Mouse (Mus musculus) heart, adult 9 months (tissue): Measurements from ENCODE around the gene Pam.
"Not testable (repeated sequence)": the region's sequence is repeated elsewhere in the genome, so short reads cannot be mapped to it uniquely, and the experiment has no call there.

Experiments used
- DNase-seq, 2 experiments: peaks; one replicate each; pipeline ENCODE4 v3.0.0; 2022; ENCODE audit warnings: low spot score in 2 of 2

The Pam gene

GRCm38 (mm10) chr1:98035736-98036135 is 59.7 kb downstream of the Pam start:
- DNase-seq: no peak

GRCm38 (mm10) chr1:98031802-98032201 is 63.6 kb downstream of the Pam start:
- no peak for DNase-seq

DNA sequence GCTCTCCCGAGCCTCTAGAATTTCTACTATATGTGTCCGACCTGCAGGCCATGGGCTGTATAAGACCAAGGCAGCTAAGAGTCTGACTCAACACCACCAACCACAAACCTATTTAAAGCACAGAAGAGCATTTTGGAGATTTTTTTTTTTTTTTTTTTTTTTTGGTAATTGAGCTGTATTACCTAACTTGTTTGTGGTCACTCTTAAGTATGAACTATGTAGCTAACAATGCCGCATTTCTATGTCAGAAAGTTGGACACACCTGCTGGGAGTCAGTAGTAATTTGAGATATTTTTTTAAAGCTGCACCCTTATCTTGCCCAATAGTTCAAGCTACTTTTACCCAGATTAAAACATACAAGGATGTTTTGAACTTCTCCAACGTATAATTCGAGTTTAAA is 66.4 kb downstream of the Pam start:
- DNase-seq: no peak

GRCm38 (mm10) chr1:98028468-98028867 is 67.0 kb downstream of the Pam start:
- no peak for DNase-seq

- no peak for DNase-seq
Observed at GRCm38 (mm10) chr1:98027959-98028358, 67.5 kb downstream of the Pam start.

GRCm38 (mm10) chr1:98025924-98026640 is 69.4 kb downstream of the Pam start:
- DNase-seq: no peak

DNA sequence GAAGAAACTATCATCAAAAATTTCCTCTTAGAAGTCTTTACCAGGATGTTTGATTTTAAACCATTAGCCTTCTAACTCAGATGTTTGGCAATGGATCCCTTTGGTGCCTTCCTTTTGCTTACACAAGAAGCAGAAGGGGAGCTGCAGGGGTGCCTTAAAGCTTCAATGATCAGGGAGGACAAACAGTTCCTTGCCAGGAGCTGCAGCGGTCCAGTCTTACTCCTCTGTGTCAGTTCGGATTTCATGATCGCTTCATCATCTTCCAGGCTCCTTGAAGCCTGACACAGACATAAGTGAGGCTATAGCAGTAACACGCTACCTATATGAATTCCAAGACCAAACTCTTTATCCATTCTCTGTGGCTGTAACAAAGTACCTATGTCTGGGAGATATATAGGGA is 71.6 kb downstream of the Pam start:
- no peak for DNase-seq

DNA sequence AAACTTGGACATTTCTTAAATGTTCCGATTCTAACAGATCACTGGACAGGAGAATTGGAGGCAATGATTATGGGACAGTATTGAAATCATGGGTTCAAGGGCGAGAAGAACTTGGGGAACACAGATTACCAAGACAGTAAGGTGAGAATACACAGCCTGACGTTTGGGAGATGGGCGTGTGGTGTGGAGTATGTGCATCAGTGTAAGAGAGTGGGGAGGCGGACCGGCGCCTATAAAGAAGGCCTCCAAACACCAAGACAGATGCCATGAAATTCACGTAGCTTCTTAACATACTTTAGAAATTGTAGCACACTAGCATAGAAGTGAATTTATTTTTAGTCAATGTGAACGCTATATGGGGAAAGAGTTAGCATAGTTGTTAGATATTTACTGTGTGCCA is 76.5 kb downstream of the Pam start:
- no peak for DNase-seq

DNA sequence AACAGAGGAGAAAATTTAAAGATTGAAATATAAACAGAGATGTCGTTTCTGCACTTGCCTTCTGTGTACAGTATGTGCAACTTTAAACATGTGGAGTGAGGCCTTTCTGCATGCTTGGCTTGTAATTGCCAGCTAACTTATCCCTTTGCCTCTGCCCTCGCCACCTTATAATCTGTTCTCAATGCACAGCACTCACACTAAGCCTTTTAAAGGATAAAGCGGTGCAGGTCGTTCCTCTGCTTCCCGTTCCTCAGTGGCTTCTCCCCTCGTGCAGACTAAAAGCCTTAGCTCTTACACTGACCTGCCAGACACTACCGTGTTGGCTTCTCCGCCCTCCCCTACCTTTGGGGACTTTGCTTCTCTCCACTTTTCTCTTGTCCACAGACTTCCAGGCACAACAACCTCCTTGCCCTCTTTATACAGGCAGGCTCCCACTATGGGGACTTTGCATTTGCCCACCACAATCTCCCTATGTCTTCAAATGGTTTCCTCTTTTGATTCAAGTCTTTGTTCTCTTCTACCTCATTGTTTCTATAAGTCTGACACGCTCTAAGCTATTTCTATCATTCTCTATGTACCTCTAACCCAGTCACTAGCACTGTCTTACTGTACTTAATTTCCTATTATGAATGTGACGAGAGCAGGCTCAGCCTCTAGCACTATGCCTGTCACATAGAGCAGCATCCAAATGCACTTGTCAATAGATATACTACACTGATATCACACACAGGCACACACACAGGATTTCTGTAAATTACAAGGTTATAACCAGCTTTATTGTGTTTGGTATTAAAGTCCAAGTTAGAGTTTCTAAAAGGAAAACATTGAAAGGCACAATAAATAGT is 79.2 kb downstream of the Pam start:
- DNase-seq: no peak

- no peak for DNase-seq
Observed at GRCm38 (mm10) chr1:98015564-98015963, 79.9 kb downstream of the Pam start.

- DNase-seq: peak; percentile 35 to 69
Observed at GRCm38 (mm10) chr1:98002561-98003425, 92.7 kb downstream of the Pam start.

DNA sequence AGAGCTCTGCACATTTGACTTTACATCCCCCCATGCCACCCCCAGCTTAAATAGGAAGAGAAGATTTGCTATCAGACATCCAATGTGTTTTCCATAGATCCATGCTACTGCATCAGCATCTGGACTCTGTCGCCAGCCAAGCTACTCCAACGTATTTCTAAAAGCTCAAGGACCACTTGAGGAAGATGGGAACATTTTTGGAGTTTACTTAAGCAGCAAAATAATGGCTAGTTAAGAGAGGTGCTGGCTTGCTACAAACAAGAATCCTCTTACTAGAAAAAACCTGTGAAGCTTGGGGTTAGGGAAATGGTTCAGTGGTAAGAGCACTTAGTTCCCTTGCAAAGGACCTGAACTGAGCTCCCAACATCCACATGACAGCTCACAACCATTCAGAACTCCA is 96.0 kb downstream of the Pam start:
- no peak for DNase-seq

DNA sequence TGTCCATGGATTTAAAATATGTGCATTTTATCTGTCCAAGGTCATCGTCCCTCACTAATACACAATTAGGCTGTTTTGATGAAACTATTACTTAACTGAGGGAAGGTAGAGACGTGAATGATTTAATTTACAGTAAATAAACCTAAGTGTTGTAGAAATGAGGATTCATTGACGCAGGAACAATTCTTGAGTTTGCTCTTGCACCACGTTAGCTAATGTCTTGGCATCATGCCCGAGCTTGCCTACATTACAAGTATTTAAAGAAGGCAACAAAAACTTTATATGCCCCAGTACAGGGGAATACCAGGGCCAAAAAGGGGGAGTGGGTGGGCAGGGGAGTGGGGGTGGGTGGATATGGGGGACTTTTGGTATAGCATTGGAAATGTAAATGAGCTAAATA is 96.5 kb downstream of the Pam start:
- DNase-seq: not testable (repeated sequence)

- no peak for DNase-seq
Observed at GRCm38 (mm10) chr1:97997088-97997487, 98.4 kb downstream of the Pam start.

- peak in 1 of 2 experiments; percentile 31 for DNase-seq
Observed at GRCm38 (mm10) chr1:97991976-97992375, 103.5 kb downstream of the Pam start.

DNA sequence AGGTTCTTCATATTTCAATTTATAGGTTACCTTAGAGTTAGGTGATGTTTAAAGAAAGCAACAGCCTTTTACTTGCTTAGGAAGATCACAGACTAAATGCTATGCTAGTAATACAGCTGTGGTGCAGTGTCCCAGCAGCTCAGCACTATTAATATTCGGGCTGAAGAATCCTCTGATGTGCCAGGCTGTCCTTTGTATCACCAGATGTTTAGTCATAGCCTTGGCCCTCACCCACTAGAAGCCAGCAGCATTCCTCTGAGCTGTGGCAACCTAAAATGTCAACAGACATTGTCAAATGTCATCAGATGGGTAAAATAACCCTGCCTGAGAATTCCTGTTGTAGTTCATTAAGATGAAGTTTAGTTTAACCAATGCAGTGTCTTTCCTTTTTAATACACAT is 112.3 kb downstream of the Pam start:
- no peak for DNase-seq

DNA sequence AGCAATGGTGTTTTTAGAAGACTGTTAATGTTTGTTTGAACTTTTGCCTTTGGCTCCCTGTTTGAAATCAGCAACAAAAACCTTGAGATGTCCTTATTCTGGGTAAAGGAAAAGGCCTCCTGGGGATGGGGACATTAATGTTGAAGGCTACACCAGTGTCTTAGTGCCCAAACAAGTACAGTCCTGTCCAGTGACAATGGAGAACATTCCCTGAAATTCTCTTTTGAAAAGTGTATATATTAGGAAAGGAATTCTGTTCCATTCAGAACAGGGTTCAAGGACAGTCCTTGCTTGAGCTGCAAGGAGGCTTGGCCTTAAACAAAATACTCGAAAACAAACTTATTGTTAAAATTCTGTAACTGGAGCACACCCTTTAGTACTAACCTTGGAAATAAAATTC is 116.0 kb downstream of the Pam start:
- DNase-seq: no peak

DNA sequence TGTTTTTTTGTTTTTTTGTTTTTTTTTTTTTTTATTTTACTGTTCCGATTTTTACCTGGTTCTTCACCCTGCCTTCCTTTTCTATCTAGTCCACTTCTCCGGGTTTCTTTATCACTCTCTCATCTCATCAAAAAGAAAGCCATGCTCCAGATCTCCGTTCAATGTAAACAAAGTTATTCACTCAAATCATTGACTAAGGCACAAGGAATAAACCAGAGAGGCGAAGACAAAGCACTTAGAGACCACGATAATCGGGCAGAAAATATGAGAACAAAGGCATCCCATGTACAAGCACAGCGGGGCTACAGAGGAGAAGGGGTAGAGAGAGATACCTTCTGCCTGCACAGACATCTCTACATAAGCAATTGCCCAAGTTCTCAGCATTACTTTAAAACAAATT is 117.9 kb downstream of the Pam start:
- no peak for DNase-seq

DNA sequence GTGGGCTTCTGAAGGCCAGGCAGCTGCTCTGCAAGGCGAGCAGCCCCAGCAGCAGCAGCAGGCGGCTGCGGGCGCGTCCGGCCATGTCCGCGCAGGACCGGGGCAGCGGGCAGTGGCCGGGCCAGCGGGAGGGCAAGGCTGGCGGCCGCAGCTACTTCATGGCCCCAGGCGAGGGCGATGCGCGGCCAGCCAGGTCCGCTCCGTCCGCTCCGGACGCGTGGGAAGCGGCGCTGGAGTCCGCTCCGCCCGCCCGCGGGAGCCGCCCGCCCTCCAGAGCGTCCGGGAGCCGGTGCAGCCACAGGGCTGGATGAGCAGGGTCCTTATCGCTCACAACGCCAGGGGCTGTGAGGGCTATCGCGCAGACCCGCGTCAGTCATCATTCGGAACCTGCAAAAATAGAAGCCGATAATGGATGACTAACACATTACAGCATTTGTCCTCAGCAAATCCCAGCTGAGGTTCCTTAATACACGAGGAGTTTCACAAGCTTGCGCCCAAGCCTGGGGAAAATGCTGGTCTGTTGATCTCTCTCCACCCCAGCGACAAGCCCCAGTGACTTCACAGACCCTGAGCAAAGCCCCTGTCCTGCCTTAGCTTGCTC is 118.5 kb downstream of the Pam start:
- peak; percentile 85 to 87 for DNase-seq

DNA sequence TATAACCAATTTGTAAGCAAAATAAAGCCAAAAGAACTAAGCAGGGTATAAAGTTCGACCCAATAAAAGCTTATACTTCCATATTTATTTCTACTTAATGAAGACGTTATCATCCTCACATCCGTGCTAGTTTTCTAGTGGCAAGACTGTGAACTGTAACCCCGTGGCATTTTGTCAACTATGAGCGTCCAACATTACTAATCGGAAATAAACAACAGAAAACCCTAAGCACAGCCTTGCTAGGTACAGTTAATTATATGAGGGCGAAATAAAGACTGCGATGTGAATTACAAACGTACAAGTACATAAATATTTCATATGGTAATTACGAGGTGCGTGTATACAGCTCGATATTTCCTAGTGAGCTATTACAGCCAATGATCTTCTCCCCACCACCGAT is 119.4 kb downstream of the Pam start:
- DNase-seq: peak in 1 of 2 experiments; percentile 40

DNA sequence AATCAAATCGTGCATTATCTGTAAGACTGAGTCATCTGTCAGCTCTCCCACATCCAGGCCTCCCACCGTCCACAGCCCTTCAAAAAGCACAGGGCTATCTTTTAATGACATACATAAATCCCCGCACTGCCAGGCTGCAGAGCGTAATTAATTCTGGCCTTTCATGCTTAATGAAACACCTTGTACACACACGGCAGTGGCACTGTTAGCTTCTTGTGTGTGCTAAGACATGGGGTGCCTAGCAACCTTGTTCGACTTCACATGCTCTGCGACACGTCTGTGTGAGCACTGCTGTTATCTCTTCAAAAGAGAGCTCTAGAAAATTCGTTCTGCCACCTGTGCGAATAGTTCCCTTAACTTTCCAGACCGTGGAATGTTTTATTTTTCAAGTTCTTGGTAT is 120.5 kb downstream of the Pam start:
- no peak for DNase-seq

DNA sequence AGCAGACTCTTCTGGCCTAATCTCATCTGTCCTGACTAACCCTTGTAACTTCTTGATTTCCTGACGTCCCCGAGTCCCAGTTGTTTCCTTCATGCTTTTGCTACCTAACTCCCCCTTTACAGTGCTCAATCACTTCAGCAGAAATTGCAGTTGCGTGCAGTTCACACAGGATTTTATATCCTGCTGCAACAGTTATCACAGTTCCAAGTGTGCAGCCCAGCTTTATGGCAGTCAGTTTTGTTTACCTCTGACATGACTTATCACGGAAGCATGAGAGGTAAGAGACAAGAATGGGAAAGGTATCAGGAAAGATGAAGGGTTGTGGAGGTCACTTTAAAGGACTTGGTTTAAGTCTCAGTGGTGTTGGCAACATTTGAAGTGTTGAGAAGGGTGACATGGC is 125.7 kb downstream of the Pam start:
- DNase-seq: no peak
